Mouse (Mus musculus) hindbrain, embryonic 16.5 days (tissue): ENCODE data around the gene Map6d1. TPM values are rescaled to one million over a fixed set of nuclear protein-coding genes. Genes with fewer than 3 reads are reported as not detected.

Experiments
- ATAC-seq: fragments of 200-750 bp; cut with Nextera tagmentation; 2 replicates; pipeline ENCODE4 v1.8.0; 2017; ENCODE audit warnings: moderate TSS enrichment, moderate library complexity
- H3K27ac ChIP-seq: fragments of 300-500 bp; sonication (generic); 2 replicates; pipeline ENCODE4 v1.5.1; 2014; ENCODE audit warnings: low read depth, mild to moderate bottlenecking, control low read depth, low read length, moderate library complexity
- H3K27me3 ChIP-seq: fragments of 300-500 bp; sonication (generic); replicated peaks from 2 replicates; pipeline ENCODE4 v1.6.1; 2014; ENCODE audit warnings: low read length; ENCODE audit not compliant: control insufficient read depth, insufficient read depth
- H3K36me3 ChIP-seq: fragments of 300-500 bp; sonication (generic); 2 replicates; pipeline ENCODE4 v1.6.1; 2014; ENCODE audit warnings: mild to moderate bottlenecking, low read length, moderate library complexity, mixed read lengths; ENCODE audit not compliant: control insufficient read depth, insufficient read depth
- H3K4me1 ChIP-seq: fragments of 300-500 bp; sonication (generic); 2 replicates; pipeline ENCODE4 v1.6.1; 2014; ENCODE audit warnings: low read depth, low read length; ENCODE audit not compliant: control insufficient read depth, insufficient read depth
- H3K4me2 ChIP-seq: fragments of 300-500 bp; sonication (generic); 2 replicates; pipeline ENCODE4 v1.6.1; 2014; ENCODE audit warnings: mild to moderate bottlenecking, low read length, control low read depth, moderate library complexity
- H3K4me3 ChIP-seq: fragments of 300-500 bp; sonication (generic); 2 replicates; pipeline ENCODE4 v1.5.1; 2014; ENCODE audit warnings: mild to moderate bottlenecking, low read length, control low read depth, moderate library complexity
- H3K9ac ChIP-seq: fragments of 300-500 bp; sonication (generic); 2 replicates; pipeline ENCODE4 v1.6.1; 2014; ENCODE audit warnings: low read depth, mild to moderate bottlenecking, control low read depth, low read length, moderate library complexity
- H3K9me3 ChIP-seq: fragments of 300-500 bp; sonication (generic); 2 replicates; pipeline ENCODE4 v1.6.1; 2014; ENCODE audit warnings: mild to moderate bottlenecking, low read length, moderate library complexity; ENCODE audit not compliant: control insufficient read depth
- WGBS: fragments of 180-500 bp; shearing (Covaris S2); extraction: QIAGEN DNeasy Blood & Tissue Kit; methylation state at CpG from one replicate; pipeline ENCODE4 v1.1.7; 2014; 5-methylcytosine and 5-hydroxymethylcytosine counted together
- polyA plus RNA-seq: library from polyadenylated mRNA; unstranded; fragments of >200 nt; fragmentation: Nextera tagmentation; extraction: Ambion mirVana; gene quantifications from 2 replicates; pipeline ENCODE4 v1.2.1, GENCODE M21; 2015

Map6d1 gene
- polyA plus RNA-seq: 7.0 and 7.4 TPM in 2 replicates

DNA sequence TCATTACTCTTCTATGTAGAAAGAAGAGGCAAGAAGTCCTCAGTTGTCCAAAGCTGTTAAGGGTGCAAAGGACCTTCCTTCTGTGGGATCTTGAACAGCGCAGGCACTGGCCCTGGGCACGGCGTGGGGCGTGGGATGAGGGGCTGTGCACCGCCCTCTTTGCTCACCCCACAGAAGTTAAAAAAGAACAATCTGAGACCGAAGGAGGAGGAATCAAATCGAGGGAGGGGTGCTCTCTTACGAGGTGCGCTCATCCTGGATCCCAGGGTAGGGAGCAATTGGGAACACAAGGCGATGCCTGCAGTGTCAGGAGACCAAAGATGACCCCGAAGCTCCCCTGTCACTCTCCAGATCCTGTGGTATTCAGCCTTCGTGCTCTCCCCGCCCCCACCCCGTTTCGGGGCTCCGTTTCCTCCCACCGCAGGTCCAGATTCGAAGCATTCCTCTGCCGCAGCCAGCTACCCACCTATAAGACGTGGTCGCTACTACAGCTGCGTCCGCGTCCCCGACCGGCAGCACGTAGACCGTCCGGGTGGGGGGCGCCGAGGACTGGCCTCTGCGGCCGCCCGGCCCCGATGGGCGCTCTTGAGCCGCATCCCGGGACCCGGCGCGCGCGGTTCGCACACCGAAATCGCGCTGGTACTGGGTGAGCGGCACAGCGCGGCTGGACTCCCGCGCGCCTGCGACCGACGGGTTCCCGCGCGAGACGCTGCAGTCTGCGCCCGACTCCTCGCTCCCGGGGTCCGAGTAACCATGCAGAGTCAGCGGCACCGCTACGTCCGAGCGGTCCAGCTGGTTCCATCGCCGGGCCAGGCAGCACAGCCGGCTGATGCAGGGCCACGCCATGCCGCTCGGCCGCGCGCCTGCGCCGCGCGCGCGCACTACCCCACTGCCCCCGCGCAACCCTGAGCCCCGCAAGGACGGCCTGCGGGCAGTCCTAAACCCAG, at the start of gene Map6d1:
Gene Map6d1 (minus strand): TSS at position 891 of the 947 bp plus-strand sequence.
- under 1% methylated on average over 78 of the region's 90 CpGs for WGBS
- no peaks in the 10 kb centered on the region for H3K9me3 ChIP-seq
- ATAC-seq: peak; percentile 91
- H3K4me2 ChIP-seq: peak within 1 kb of the TSS; percentile 74
- no peaks in the 10 kb centered on the region for H3K27me3 ChIP-seq
- peak within 1 kb of the TSS; percentile 79 for H3K9ac ChIP-seq
- H3K36me3 ChIP-seq: no peaks in the 10 kb centered on the region
- H3K4me3 ChIP-seq: peak within 1 kb of the TSS; percentile 66
- H3K27ac ChIP-seq: peak within 1 kb of the TSS; percentile 84
- H3K4me1 ChIP-seq: no peaks in the 10 kb centered on the region; the same call in 1 of the 2 replicates

DNA sequence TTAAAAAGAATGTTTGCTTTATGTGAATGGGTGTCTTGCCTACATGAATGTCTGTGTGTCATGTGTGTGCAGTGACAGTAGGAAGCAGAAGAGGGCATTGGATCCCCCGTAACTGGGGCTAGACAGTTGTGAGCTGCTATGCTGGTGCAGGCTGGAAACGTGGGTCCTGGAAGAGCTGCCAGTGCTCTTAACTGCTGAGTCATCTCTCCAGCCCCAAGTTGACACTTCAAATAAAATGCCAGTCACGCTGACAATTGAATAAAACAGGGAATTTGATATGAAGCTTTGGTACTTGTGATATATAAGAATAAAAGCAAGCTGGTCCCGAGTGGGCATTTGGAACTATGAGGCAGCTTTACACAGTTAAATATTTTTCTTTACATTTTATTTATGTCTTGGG, 39.1 kb upstream of the Map6d1 start:
- peaks cover 33% of the 10 kb centered on the region for H3K36me3 ChIP-seq
- 87% methylated on average over 4 of the region's 4 CpGs for WGBS
- no peaks in the 10 kb centered on the region for H3K9me3 ChIP-seq
- no peaks in the 10 kb centered on the region for H3K27me3 ChIP-seq
- H3K4me1 ChIP-seq: no peaks in the 10 kb centered on the region
- H3K9ac ChIP-seq: no peak overlapping the region
- ATAC-seq: no peak
- no peak overlapping the region for H3K27ac ChIP-seq
- H3K4me2 ChIP-seq: no peak overlapping the region
- no peak overlapping the region for H3K4me3 ChIP-seq

DNA sequence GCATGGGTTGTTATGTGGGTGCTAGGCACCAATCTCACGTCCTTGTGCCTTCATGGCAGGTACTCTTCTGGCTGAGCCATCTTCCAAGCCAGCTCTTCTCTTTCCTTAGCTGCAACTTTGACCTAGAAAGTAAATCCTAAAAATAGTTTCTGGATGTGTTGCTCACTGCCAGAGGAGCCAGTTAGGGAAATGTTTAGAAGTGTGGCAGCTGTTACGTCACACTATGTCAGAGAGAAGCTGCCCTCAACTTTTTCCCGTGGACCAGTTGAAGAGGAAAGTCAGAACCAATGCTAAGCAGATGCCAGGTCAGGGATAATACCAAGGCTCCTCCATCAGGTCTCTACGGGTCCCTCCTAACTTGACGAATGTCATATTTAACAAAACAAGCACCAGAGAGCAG, 38.2 kb upstream of the Map6d1 start:
- Histone ChIP-seq H3K36me3 (peaks cover 30% of the 10 kb centered on the region), H3K4me3 (no peak overlapping the region), H3K9ac (no peak overlapping the region), H3K9me3 (no peaks in the 10 kb centered on the region), H3K27ac (no peak overlapping the region), H3K4me1 (no peaks in the 10 kb centered on the region), H3K27me3 (no peaks in the 10 kb centered on the region), H3K4me2 (no peak overlapping the region)
- WGBS: 93% methylated on average over 5 of the region's 5 CpGs
- ATAC-seq: no peak

DNA sequence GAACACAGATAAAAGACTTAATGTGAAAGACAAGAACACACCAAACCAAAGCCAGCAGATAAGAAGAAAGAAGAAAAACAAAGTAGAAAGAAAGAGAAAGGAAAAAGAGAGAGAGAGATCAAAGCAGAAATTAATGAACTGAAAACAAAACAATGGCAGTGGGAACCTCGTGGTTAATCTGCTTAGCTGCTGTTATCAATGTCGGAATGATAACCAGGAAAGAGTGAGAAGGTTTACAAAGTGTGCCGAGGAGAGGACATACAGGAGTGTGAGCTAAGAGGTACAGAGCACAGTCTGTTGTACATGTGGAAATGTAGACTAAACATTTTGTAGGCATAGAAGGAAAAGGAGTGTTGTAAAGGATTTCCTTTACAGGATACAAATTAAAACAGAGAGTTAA, 31.8 kb upstream of the Map6d1 start:
- Histone ChIP-seq H3K9me3 (no peaks in the 10 kb centered on the region), H3K27ac (no peak overlapping the region), H3K4me1 (no peaks in the 10 kb centered on the region), H3K4me2 (no peak overlapping the region), H3K36me3 (peaks cover 2% of the 10 kb centered on the region; the same call in 1 of the 2 replicates), H3K9ac (no peak overlapping the region), H3K4me3 (no peak overlapping the region), H3K27me3 (no peaks in the 10 kb centered on the region)
- 44% methylated on average over 3 of the region's 3 CpGs for WGBS
- no peak for ATAC-seq

DNA sequence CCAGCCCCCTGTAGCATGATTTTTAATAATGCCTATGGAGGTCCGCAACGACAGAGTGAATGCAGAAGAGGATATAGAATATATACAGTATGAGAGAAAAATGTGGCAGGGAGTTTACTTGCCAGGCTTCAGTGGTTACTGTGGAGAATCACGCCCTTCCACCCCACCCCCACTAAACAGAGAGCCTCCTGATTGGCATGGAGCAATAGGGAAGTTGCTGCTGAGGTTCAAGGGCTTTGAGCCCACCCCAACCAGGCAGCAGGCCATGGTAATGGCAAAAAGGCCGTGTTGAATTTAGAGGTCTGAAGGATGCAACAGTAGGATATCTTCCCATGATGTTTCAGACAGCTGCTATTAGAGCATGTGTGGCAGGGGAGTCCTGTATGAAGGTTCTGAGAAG, 30.2 kb upstream of the Map6d1 start:
- H3K4me3 ChIP-seq: no peak overlapping the region
- ATAC-seq: no peak
- H3K4me2 ChIP-seq: no peak overlapping the region
- no peaks in the 10 kb centered on the region for H3K36me3 ChIP-seq
- H3K4me1 ChIP-seq: no peaks in the 10 kb centered on the region
- no peaks in the 10 kb centered on the region for H3K9me3 ChIP-seq
- H3K27ac ChIP-seq: no peak overlapping the region
- 80% methylated on average over 4 of the region's 4 CpGs for WGBS
- H3K9ac ChIP-seq: no peak overlapping the region
- H3K27me3 ChIP-seq: no peaks in the 10 kb centered on the region

DNA sequence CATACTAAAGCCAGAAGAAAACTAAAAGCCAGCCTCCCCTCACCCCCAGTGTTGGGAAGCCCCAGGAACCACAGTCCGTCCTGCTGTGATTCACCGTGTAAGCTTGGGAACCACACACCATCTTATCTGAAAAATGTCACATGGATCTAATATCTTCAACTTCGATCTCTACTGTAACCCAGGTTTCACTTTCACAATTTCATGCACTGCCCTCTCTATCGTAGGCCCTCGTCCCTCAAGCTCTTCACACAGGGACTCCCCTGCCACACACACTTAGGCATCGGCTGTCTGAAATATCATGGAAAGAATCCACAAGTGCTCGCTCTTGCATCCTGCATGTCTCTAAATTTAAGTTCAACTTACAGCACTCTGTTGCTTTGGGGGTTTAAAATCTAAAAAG, 23.9 kb upstream of the Map6d1 start:
- Histone ChIP-seq H3K36me3 (no peaks in the 10 kb centered on the region), H3K27ac (no peak overlapping the region), H3K4me2 (no peak overlapping the region), H3K4me1 (no peaks in the 10 kb centered on the region), H3K9ac (no peak overlapping the region), H3K9me3 (no peaks in the 10 kb centered on the region), H3K4me3 (no peak overlapping the region), H3K27me3 (no peaks in the 10 kb centered on the region)
- ATAC-seq: no peak
- WGBS: 82% methylated on average over 7 of the region's 7 CpGs

DNA sequence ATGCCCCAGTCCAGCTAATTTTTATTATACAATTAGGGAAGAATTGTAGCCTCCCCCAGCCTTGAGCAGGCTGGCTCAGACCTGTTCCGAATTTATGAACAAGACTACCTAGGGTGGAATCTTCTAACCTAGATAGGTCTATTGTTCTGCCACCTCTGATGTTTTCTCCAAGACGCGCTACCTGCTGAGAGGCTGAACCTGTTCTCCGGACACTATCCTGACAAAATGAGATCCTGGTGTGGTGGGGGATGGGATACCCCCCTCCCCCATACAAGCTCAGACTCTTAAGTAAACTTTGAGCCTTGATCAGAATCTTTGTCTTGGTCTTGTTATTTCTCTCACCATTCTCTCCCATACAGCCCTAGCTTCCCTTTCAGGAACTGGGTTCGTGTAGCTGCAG, 16.8 kb upstream of the Map6d1 start:
- H3K36me3 ChIP-seq: no peaks in the 10 kb centered on the region
- no peaks in the 10 kb centered on the region for H3K9me3 ChIP-seq
- H3K27ac ChIP-seq: no peak overlapping the region
- no peak overlapping the region for H3K4me3 ChIP-seq
- WGBS: 78% methylated on average over 5 of the region's 5 CpGs
- no peak overlapping the region for H3K4me2 ChIP-seq
- ATAC-seq: no peak
- no peaks in the 10 kb centered on the region for H3K27me3 ChIP-seq
- no peak overlapping the region for H3K9ac ChIP-seq
- H3K4me1 ChIP-seq: no peaks in the 10 kb centered on the region

DNA sequence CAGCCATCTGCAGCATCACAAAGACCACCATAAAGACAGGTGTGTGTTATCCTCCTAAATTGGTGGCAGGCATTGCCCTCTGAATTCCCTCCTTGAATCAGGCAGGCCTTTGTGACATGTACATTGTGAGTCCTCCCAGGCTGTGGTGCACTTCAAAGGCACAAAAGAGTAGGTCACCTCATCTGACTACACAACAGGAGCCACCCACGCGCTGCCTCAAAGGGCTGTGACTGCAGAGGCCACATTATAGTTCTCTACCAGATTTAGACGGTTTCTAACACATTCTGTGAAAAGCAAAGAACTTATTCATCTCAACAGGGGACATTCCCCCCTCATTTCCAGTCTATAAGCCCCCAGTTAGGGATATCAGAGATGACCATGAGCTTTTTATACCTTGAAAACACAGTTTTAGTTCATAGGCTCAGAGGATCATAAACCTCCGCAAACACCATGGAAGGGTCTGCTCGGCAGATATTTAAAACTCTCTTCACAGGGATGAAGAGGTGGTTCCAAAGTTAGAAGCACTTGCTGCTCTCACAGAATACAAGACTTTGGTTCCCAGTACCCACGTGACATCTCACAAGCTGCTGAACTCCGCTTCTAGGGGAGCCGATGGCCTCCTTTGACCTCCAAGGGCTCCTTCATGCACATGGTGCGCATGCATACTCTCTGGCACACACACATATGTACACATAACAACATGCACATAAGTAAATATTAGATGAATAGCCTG, 7.5 kb upstream of the Map6d1 start:
- H3K27me3 ChIP-seq: no peaks in the 10 kb centered on the region
- H3K36me3 ChIP-seq: no peaks in the 10 kb centered on the region
- 87% methylated on average over 9 of the region's 9 CpGs for WGBS
- H3K9ac ChIP-seq: no peak overlapping the region
- no peak overlapping the region for H3K27ac ChIP-seq
- H3K4me3 ChIP-seq: no peak overlapping the region
- no peaks in the 10 kb centered on the region for H3K4me1 ChIP-seq
- no peak overlapping the region for H3K4me2 ChIP-seq
- H3K9me3 ChIP-seq: no peaks in the 10 kb centered on the region
- no peak for ATAC-seq

DNA sequence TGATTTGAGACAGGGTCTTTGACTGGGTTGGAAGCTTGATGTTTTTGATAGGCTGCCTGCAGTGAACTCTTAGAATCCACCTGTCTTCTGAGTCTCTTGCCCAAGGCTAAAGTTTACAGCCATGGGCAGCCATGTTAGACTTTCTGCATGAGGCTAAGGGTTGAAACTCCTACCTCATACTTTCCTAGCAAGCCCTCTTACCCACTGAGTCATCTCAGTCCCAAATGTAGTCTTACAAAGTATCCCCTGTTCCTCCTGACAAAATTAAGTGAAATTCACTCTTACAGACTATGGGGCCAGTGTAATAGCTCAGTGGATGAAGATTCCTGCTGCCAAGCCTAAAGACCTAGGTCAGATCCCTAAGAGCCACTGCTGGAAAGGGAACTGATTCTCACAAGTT, 5.9 kb upstream of the Map6d1 start:
- no peak overlapping the region for H3K27ac ChIP-seq
- no peaks in the 10 kb centered on the region for H3K36me3 ChIP-seq
- H3K9ac ChIP-seq: no peak overlapping the region
- no peak overlapping the region for H3K4me2 ChIP-seq
- H3K9me3 ChIP-seq: no peaks in the 10 kb centered on the region
- ATAC-seq: no peak
- no peaks in the 10 kb centered on the region for H3K4me1 ChIP-seq
- no peak overlapping the region for H3K4me3 ChIP-seq
- H3K27me3 ChIP-seq: no peaks in the 10 kb centered on the region
